In genomic region chr6:30884856-30885255, GRCm38 (mm10) we compare ENCODE assay signal across 34 mouse cellular contexts. TPM values are rescaled to one million over a fixed set of nuclear protein-coding genes. Genes with fewer than 3 reads are reported as not detected.
"Had no signal": no experiment of that assay in that cellular context is flagged by ENCODE, and none has a peak within 500 bp of the region (broad histone marks: within the 10 kb centered on the region; RNA-seq: fewer than 3 reads in every experiment).

No protein-coding gene starts in this region.

- H3K9me3 ChIP-seq: embryonic facial prominence, embryonic 10.5 days; embryonic facial prominence, embryonic 12.5 days; embryonic facial prominence, embryonic 13.5 days; embryonic facial prominence, embryonic 15.5 days; forebrain, embryonic 10.5 days; forebrain, embryonic 12.5 days; forebrain, embryonic 13.5 days; forebrain, embryonic 15.5 days had no signal

- H3K4me2 ChIP-seq: embryonic facial prominence, embryonic 12.5 days; embryonic facial prominence, embryonic 13.5 days; embryonic facial prominence, embryonic 15.5 days; forebrain, embryonic 12.5 days; forebrain, embryonic 13.5 days; forebrain, embryonic 15.5 days had no signal

- H3K27me3 ChIP-seq: embryonic facial prominence, embryonic 12.5 days; embryonic facial prominence, embryonic 13.5 days; embryonic facial prominence, embryonic 15.5 days; forebrain, embryonic 12.5 days; forebrain, embryonic 13.5 days; forebrain, embryonic 15.5 days had no signal

- H3K9ac ChIP-seq: embryonic facial prominence, embryonic 12.5 days; embryonic facial prominence, embryonic 13.5 days; embryonic facial prominence, embryonic 15.5 days; forebrain, embryonic 12.5 days; forebrain, embryonic 13.5 days; forebrain, embryonic 15.5 days; forebrain, postnatal 0 days had no signal

- DNase-seq: cerebellum, adult 8-10 months; cerebellum, adult 9-10 months; cerebellum, adult 9-11 months; cerebellum, postnatal 10 days; cerebellum, postnatal 14 days; cerebellum, postnatal 25 days; cerebellum, postnatal 36 days; embryo, embryonic 11 days; forebrain, postnatal 0 days; gastrocnemius, adult 2 months; gastrocnemius, postnatal 10 days; gastrocnemius, postnatal 14 days; gastrocnemius, postnatal 25 days; gastrocnemius, postnatal 36 days; heart, adult 18-20 months; heart, adult 2 months had no signal

- H3K4me1 ChIP-seq: embryonic facial prominence, embryonic 10.5 days; embryonic facial prominence, embryonic 12.5 days; embryonic facial prominence, embryonic 13.5 days; embryonic facial prominence, embryonic 15.5 days; forebrain, embryonic 10.5 days; forebrain, embryonic 12.5 days; forebrain, embryonic 13.5 days; forebrain, embryonic 15.5 days had no signal

- H3K27ac ChIP-seq: embryonic facial prominence, embryonic 10.5 days; embryonic facial prominence, embryonic 12.5 days; embryonic facial prominence, embryonic 13.5 days; embryonic facial prominence, embryonic 15.5 days; forebrain, embryonic 10.5 days; forebrain, embryonic 12.5 days; forebrain, embryonic 13.5 days; forebrain, embryonic 15.5 days; gastrocnemius, adult 2 months; heart, adult 2 months had no signal

- H3K4me3 ChIP-seq: embryonic facial prominence, embryonic 10.5 days; embryonic facial prominence, embryonic 12.5 days; embryonic facial prominence, embryonic 13.5 days; embryonic facial prominence, embryonic 15.5 days; erythroblast, embryonic 14.5 days; forebrain, embryonic 10.5 days; forebrain, embryonic 12.5 days; forebrain, embryonic 13.5 days; forebrain, embryonic 15.5 days; gastrocnemius, adult 2 months; heart, adult 2 months had no signal

- ATAC-seq: forebrain, embryonic 13.5 days; forebrain, embryonic 14.5 days; forebrain, embryonic 15.5 days; forebrain, embryonic 16.5 days; forebrain, postnatal 0 days had no signal

RNA-seq across cellular contexts. Expression of gene Tsga13, which starts 30.5 kb away (rescaled TPM):
- total RNA-seq: common myeloid progenitor, adult 5-6 weeks; forebrain, postnatal 0 days; gastrocnemius, adult 18-20 months; gastrocnemius, adult 2 months; gastrocnemius, adult 8-10 months; gastrocnemius, postnatal 14 days; gastrocnemius, postnatal 25 days; gastrocnemius, postnatal 36 days; granulocyte monocyte progenitor cell, adult 5-6 weeks; heart, adult 18-20 months; heart, adult 2 months; heart, adult 8-10 months had no signal
- polyA plus RNA-seq: embryonic facial prominence, embryonic 10.5 days; embryonic facial prominence, embryonic 11.5 days; embryonic facial prominence, embryonic 12.5 days; embryonic facial prominence, embryonic 13.5 days; embryonic facial prominence, embryonic 15.5 days; erythroblast, embryonic 14.5 days; forebrain, embryonic 11.5 days; forebrain, embryonic 14.5 days; heart, adult 2 months had no signal
